Mouse (Mus musculus) heart, embryonic 10.5 days (tissue): ENCODE results near the gene Gsdme. TPM values are rescaled to one million over a fixed set of nuclear protein-coding genes. Genes with fewer than 3 reads are reported as not detected.
A peak's percentile ranks its signal among the peaks of the same experiment; 100 is the strongest.

ENCODE experiments used
- DNase-seq: peaks from one replicate; pipeline ENCODE4 v3.0.0-alpha.2; 2017; ENCODE audit warnings: low spot score
- H3K27ac ChIP-seq: fragments of 300-500 bp; sonication (generic); 2 replicates; pipeline ENCODE4 v1.5.1; 2016; ENCODE audit warnings: mild to moderate bottlenecking
- H3K27me3 ChIP-seq: fragments of 300-500 bp; sonication (generic); 2 replicates; pipeline ENCODE4 v1.6.1; 2016; ENCODE audit warnings: mild to moderate bottlenecking; ENCODE audit not compliant: poor library complexity, insufficient read depth, severe bottlenecking
- H3K36me3 ChIP-seq: fragments of 300-500 bp; sonication (generic); 2 replicates; pipeline ENCODE4 v1.6.1; 2016; ENCODE audit warnings: mild to moderate bottlenecking, moderate library complexity
- H3K4me1 ChIP-seq: fragments of 300-500 bp; sonication (generic); 2 replicates; pipeline ENCODE4 v1.6.1; 2016; ENCODE audit warnings: mild to moderate bottlenecking
- H3K4me3 ChIP-seq: fragments of 300-500 bp; sonication (generic); 2 replicates; pipeline ENCODE4 v1.5.1; 2016; ENCODE audit warnings: mild to moderate bottlenecking, moderate library complexity
- H3K9me3 ChIP-seq: fragments of 300-500 bp; sonication (generic); 2 replicates; pipeline ENCODE4 v1.6.1; 2016; ENCODE audit warnings: mild to moderate bottlenecking, moderate library complexity
- WGBS: fragments of 180-500 bp; shearing (Covaris S2); methylation state at CpG from one replicate; pipeline ENCODE4 v1.1.7; 2016; 5-methylcytosine and 5-hydroxymethylcytosine counted together
- polyA plus RNA-seq: library from polyadenylated mRNA; unstranded; fragments of >200 nt; fragmentation: Nextera tagmentation; extraction: Ambion mirVana; gene quantifications from 2 replicates; pipeline ENCODE4 v1.2.1, GENCODE M21; 2016

Gene Gsdme
- polyA plus RNA-seq, 1 experiment from 2014 or later, result 29.4 TPM

GRCm38 (mm10) chr6:50279642-50280041 lies 16.0 kb upstream of the Gsdme start:
- 88% methylated on average over 7 of the region's 7 CpGs for WGBS
- Histone ChIP-seq H3K9me3 (no peaks in the 10 kb centered on the region), H3K27me3 (no peaks in the 10 kb centered on the region), H3K4me1 (no peaks in the 10 kb centered on the region), H3K4me3 (no peak overlapping the region), H3K27ac (no peak overlapping the region), H3K36me3 (no peaks in the 10 kb centered on the region)
- no peak for DNase-seq

DNA sequence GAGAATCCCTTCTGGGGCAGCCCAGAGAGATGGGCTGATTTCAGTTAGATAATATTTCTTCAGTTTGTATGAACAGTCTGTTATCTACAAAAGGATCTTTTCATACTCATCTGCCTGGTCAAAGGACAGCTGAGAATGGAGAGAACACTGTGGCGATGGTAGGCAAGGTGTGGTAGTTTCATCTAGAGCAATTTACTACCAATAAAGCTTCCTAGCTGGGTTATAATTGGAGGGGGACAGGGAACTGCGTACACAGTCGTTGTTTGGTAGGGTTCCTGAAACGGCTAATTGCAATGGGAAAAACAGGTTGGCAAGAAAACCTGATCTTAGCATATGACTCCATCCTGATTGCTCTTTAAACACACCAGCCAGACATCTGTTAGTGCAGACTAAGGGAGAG lies 10.3 kb upstream of the Gsdme start:
- Histone ChIP-seq H3K4me3 (no peak overlapping the region), H3K36me3 (no peaks in the 10 kb centered on the region), H3K27ac (no peak overlapping the region), H3K4me1 (no peaks in the 10 kb centered on the region), H3K27me3 (no peaks in the 10 kb centered on the region), H3K9me3 (no peaks in the 10 kb centered on the region)
- DNase-seq, result no peak
- WGBS, result 86% methylated on average over 4 of the region's 4 CpGs

DNA sequence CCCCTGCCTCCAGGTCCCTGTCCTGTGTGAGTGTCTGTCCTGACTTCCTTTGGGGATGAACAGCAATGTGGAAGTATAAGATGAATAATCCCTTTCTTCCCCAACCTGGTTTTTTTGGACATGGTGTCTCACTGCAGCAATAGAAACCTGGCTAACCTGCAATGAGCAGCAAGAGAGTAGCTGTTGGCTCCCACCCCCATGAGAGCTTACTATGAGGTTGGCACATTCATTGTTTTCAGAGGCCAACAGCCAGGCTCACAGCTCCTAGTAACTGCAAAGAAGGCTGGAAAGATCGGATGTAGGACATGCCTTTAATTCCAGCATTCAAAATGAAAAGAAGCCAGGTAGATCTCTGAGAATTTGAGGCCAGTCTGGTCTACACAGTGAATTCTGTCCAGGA lies 9.8 kb upstream of the Gsdme start:
- no peaks in the 10 kb centered on the region for H3K27me3 ChIP-seq
- H3K4me1 ChIP-seq, result no peaks in the 10 kb centered on the region
- 80% methylated on average over 1 of the region's 1 CpGs for WGBS
- no peak overlapping the region for H3K27ac ChIP-seq
- no peak overlapping the region for H3K4me3 ChIP-seq
- DNase-seq, result no peak
- H3K36me3 ChIP-seq, result no peaks in the 10 kb centered on the region
- no peaks in the 10 kb centered on the region for H3K9me3 ChIP-seq

- peak overlapping the region; percentile 66 for H3K4me3 ChIP-seq
- WGBS, result 24% methylated on average over 7 of the region's 7 CpGs
- H3K4me1 ChIP-seq, result peaks cover 15% of the 10 kb centered on the region
- no peak for DNase-seq
- H3K27ac ChIP-seq, result peak overlapping the region; percentile 85
- H3K36me3 ChIP-seq, result no peaks in the 10 kb centered on the region
- no peaks in the 10 kb centered on the region; the same call in 1 of the 2 replicates for H3K27me3 ChIP-seq
- no peaks in the 10 kb centered on the region for H3K9me3 ChIP-seq
These were observed 1.4 kb downstream of the Gsdme start for GRCm38 (mm10) chr6:50262310-50262709.

DNA sequence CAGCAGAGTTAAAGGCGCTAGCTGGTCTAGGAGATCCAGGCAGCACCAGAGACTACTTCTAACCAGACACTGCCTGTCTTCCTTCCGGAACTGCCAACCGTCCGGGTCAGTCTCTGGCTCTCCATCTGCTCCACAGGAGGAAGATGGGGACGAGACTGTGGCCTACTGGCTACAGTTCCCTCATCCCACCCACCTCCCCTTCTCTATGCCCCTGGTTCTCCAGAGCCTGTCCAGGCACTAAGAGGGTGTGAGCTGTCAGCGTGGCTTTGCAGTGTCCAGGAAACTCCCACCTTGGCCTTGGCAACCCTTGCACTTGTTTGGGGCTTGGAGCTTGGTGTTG lies 1.8 kb downstream of the Gsdme start:
- peak overlapping the region; percentile 66 for H3K4me3 ChIP-seq

GRCm38 (mm10) chr6:50261201-50261921 lies 2.3 kb downstream of the Gsdme start:
- no peaks in the 10 kb centered on the region for H3K36me3 ChIP-seq
- peaks cover 15% of the 10 kb centered on the region for H3K4me1 ChIP-seq
- DNase-seq, result peak; percentile 85
- no peaks in the 10 kb centered on the region; the same call in 1 of the 2 replicates for H3K27me3 ChIP-seq
- WGBS, result 4% methylated on average over 30 of the region's 35 CpGs
- H3K9me3 ChIP-seq, result no peaks in the 10 kb centered on the region
- H3K27ac ChIP-seq, result peak overlapping the region; percentile 85
- H3K4me3 ChIP-seq, result peak overlapping the region; percentile 66

More for the DNA sequence above, 1.8 kb downstream of the Gsdme start:
- peaks cover 15% of the 10 kb centered on the region for H3K4me1 ChIP-seq
- H3K36me3 ChIP-seq, result no peaks in the 10 kb centered on the region
- no peaks in the 10 kb centered on the region; the same call in 1 of the 2 replicates for H3K27me3 ChIP-seq
- 0% methylated on average over 6 of the region's 6 CpGs for WGBS
- DNase-seq, result no peak
- no peaks in the 10 kb centered on the region for H3K9me3 ChIP-seq
- H3K27ac ChIP-seq, result peak overlapping the region; percentile 85

DNA sequence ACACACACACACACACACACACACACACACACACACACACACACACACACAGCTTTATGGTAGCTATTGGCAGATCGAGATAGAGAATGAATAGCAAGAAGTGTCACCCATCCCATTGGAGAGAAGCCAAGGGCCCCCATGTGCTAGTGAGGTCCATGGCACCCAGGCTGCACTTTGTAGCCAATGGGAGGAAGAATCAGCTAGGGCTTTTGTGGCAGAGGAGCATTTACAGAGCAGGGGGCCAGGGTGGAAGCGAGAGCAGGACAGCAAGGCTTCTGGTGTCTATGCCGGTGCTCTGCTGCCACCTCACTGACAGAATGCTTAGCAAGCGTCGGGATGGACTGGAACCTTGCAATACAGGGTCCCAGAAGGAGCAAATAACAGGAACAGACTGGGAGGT lies 8.3 kb downstream of the Gsdme start:
- Histone ChIP-seq H3K36me3 (no peaks in the 10 kb centered on the region), H3K27ac (no peak overlapping the region), H3K4me3 (no peak overlapping the region), H3K9me3 (no peaks in the 10 kb centered on the region), H3K4me1 (no peaks in the 10 kb centered on the region), H3K27me3 (no peaks in the 10 kb centered on the region; the same call in 1 of the 2 replicates)
- no peak for DNase-seq
- WGBS, result 64% methylated on average over 5 of the region's 5 CpGs

GRCm38 (mm10) chr6:50254723-50255184 lies 8.9 kb downstream of the Gsdme start:
- Histone ChIP-seq H3K9me3 (no peaks in the 10 kb centered on the region), H3K27me3 (no peaks in the 10 kb centered on the region; the same call in 1 of the 2 replicates), H3K27ac (no peak overlapping the region), H3K4me3 (peak overlapping the region; percentile 1; the same call in 1 of the 2 replicates), H3K4me1 (no peaks in the 10 kb centered on the region), H3K36me3 (no peaks in the 10 kb centered on the region)
- no peak for DNase-seq
- WGBS, result 44% methylated on average over 10 of the region's 10 CpGs

- no peak for DNase-seq
- WGBS, result 71% methylated on average over 5 of the region's 5 CpGs
- Histone ChIP-seq H3K9me3 (no peaks in the 10 kb centered on the region), H3K27me3 (no peaks in the 10 kb centered on the region), H3K4me3 (no peak overlapping the region), H3K27ac (no peak overlapping the region), H3K4me1 (no peaks in the 10 kb centered on the region), H3K36me3 (no peaks in the 10 kb centered on the region)
These were observed 11.0 kb downstream of the Gsdme start for GRCm38 (mm10) chr6:50252690-50253089.

DNA sequence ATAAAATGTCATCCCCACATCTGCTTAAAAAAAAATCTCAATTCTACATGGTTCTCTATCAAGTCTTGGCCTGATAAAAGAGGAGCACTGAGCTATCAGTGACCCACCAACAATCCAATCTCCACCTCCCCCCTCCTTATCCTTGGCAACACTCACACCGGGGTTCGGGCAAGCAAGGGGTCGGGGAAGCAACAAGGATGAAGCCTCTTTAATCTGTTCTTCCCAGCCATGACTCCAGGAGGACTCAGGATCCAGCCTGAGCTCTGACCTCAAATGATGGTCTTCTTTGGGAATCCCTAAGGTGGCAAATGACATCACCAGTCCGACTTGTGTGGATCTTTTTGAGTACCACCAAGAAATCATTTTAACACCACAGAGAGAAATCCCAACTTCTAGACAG lies 15.9 kb downstream of the Gsdme start:
- Histone ChIP-seq H3K4me1 (no peaks in the 10 kb centered on the region), H3K36me3 (no peaks in the 10 kb centered on the region), H3K9me3 (no peaks in the 10 kb centered on the region), H3K27me3 (no peaks in the 10 kb centered on the region), H3K27ac (no peak overlapping the region), H3K4me3 (no peak overlapping the region)
- DNase-seq, result no peak
- WGBS, result 72% methylated on average over 4 of the region's 4 CpGs

DNA sequence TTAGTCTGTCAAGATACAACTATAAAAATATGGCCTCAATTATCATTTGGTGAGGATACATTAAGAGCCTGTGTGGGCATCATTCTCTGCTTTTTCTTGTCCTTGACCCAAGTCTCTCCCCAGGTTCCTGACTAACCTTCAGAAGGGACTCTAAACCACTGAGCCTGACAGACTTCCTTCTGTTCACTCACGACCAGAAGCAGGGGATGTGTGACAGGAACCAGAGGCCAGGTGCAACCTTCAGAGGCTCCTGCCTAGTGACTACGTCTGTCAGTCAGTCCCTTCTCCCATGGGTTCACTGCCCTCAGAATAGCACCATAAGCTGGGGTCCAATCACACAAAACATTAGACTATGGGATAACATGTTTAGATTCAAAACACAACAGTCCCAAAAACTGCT lies 16.3 kb downstream of the Gsdme start:
- Histone ChIP-seq H3K4me3 (no peak overlapping the region), H3K27me3 (no peaks in the 10 kb centered on the region), H3K9me3 (no peaks in the 10 kb centered on the region), H3K4me1 (no peaks in the 10 kb centered on the region), H3K27ac (no peak overlapping the region), H3K36me3 (no peaks in the 10 kb centered on the region)
- WGBS, result 58% methylated on average over 2 of the region's 2 CpGs
- DNase-seq, result no peak

- H3K36me3 ChIP-seq, result no peaks in the 10 kb centered on the region
- 70% methylated on average over 4 of the region's 4 CpGs for WGBS
- no peak overlapping the region for H3K27ac ChIP-seq
- H3K27me3 ChIP-seq, result no peaks in the 10 kb centered on the region
- DNase-seq, result no peak
- peaks cover 6% of the 10 kb centered on the region; the same call in 1 of the 2 replicates for H3K4me1 ChIP-seq
- H3K4me3 ChIP-seq, result no peak overlapping the region
- H3K9me3 ChIP-seq, result no peaks in the 10 kb centered on the region
These were observed 18.7 kb downstream of the Gsdme start for GRCm38 (mm10) chr6:50244967-50245366.

- H3K27ac ChIP-seq, result no peak overlapping the region
- WGBS, result 75% methylated on average over 4 of the region's 4 CpGs
- no peaks in the 10 kb centered on the region for H3K27me3 ChIP-seq
- no peaks in the 10 kb centered on the region for H3K9me3 ChIP-seq
- H3K4me3 ChIP-seq, result no peak overlapping the region
- H3K4me1 ChIP-seq, result peaks cover 6% of the 10 kb centered on the region; the same call in 1 of the 2 replicates
- no peak for DNase-seq
- no peaks in the 10 kb centered on the region for H3K36me3 ChIP-seq
These were observed 19.5 kb downstream of the Gsdme start for GRCm38 (mm10) chr6:50244126-50244525.

DNA sequence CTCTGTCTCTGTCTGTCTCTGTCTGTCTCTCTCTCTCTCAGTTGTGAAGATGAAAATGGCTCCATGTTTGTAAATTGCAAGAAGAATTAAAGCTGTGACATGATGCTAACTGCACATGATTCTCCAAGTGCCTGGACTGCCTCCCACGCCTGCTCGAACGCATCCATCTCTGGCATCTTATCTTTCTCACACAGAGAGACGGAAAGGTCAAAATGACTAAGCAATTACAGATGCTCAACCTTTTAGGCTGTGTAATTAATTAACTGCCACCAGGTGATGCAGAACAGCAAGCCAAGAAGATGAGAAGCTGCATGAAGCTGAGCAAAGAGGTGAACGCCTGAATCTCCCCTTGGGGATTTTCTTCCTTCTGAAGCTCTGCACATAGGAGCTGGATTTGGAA lies 23.2 kb downstream of the Gsdme start:
- DNase-seq, result no peak
- Histone ChIP-seq H3K36me3 (no peaks in the 10 kb centered on the region), H3K4me3 (no peak overlapping the region), H3K27ac (no peak overlapping the region), H3K27me3 (no peaks in the 10 kb centered on the region), H3K4me1 (peaks cover 6% of the 10 kb centered on the region; the same call in 1 of the 2 replicates), H3K9me3 (no peaks in the 10 kb centered on the region)
- WGBS, result 61% methylated on average over 5 of the region's 5 CpGs
